Mouse (Mus musculus): Measurements from ENCODE around the gene Slc27a4. TPM values are rescaled to one million over a fixed set of nuclear protein-coding genes. Genes with fewer than 3 reads are reported as not detected.
A peak's percentile ranks its signal among the peaks of the same experiment; 100 is the strongest.

Slc27a4 gene
- total and polyA plus RNA-seq, 3 experiments = 10.9 to 14.9 TPM; not detected in 1

DNA sequence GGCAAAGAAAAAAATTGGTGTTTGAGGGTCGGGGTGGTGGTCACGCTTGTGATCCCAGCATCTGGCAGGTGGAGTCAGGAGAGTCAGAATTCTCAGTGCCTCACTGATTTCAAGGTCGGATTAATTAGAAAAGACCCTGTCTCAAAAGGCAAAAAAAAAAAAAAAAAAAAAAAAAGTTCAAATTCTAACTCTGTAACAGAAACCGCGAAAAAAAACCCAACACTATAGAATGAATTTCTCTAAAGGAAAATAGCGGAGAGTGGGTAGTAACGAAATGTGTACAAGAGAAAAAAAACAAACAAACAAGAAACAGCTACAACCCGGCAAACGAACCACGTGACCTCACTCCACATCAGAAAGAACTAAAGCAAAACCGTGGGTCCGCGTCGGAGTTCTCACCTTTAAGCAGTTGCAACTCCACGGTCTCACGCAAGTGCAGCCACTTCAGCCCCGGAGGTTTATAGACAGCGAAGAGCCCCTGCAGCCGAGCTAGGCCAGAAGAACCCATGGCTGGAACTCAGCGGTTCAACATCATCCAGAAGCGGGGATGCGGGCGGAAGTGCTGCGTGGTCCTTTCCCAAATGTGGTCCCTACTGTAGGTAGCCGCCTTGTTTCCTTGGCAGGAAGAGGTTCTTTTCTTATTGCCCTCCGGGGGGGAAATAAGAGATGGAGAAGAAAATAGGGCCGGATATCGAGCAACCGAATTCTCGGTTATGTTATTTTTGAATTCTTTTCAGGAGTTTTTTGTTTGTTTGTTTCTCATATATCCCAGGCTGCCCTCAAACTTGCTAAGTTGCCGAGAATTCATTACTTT is 15.1 kb upstream of the Slc27a4 start, which contains the start of gene Coq4:
Gene Coq4 (plus strand): TSS at position 390 of the 814 bp plus-strand sequence.
- DNase-seq (ENCODE audit: low read depth, low spot score) = peak; percentile 97
- Histone ChIP-seq H3K27me3 (ENCODE audit: control insufficient read depth in 1 of 2, insufficient read depth in 2 of 2, low read length in 2 of 2) (no peaks in the 10 kb centered on the region), H3K9me3 (replicated peaks; ENCODE audit: insufficient read depth, low read length) (no peaks in the 10 kb centered on the region), H3K36me3 (ENCODE audit: control insufficient read depth in 1 of 2, insufficient read depth in 2 of 2, low read length in 2 of 2) (peaks cover 5 to 10% of the 10 kb centered on the region in 2 experiments; a peak in 3 of 4 replicates), H3K4me1 (ENCODE audit: control insufficient read depth in 1 of 2, insufficient read depth in 2 of 2, low read length in 2 of 2) (peaks cover 0 to 9% of the 10 kb centered on the region in 2 experiments; a peak in 2 of 4 replicates), H3K9ac (ENCODE audit: control insufficient read depth, low read depth, low read length, poor library complexity, severe bottlenecking) (peak within 1 kb of the TSS; percentile 88), H3K4me3 (ENCODE audit: control insufficient read depth in 1 of 2, insufficient read depth in 1 of 2, low read depth in 2 of 2, low read length in 2 of 2) (peak within 1 kb of the TSS; percentile 68 to 97), H3K27ac (ENCODE audit: control insufficient read depth, low read depth, low read length) (peak within 1 kb of the TSS; percentile 78), H3K79me2 (ENCODE audit: control insufficient read depth, insufficient read depth, low read length, poor library complexity) (peaks cover 14% of the 10 kb centered on the region)
- TF ChIP-seq TAL1 (IDR thresholded peaks at IDR 0.05; ENCODE audit: low read length) = no peak
- TF ChIP-seq ELF1 (IDR thresholded peaks at IDR 0.05; ENCODE audit: low read depth, low read length) = peak; percentile 83
- no peak for TF ChIP-seq GABPA (IDR thresholded peaks at IDR 0.05; ENCODE audit: low read depth, low read length)
- TF ChIP-seq ZMIZ1 (IDR thresholded peaks at IDR 0.05; ENCODE audit: low read depth, low read length) = no peak
- TF ChIP-seq CHD2 (IDR thresholded peaks at IDR 0.05; ENCODE audit: low read length) = no peak
- no peak for TF ChIP-seq UBTF (IDR thresholded peaks at IDR 0.05; ENCODE audit: borderline replicate concordance, insufficient read depth, low read depth, low read length)
- peak; percentile 96 for TF ChIP-seq MXI1 (IDR thresholded peaks at IDR 0.05; ENCODE audit: low read depth, low read length)
- TF ChIP-seq GATA1 (IDR thresholded peaks at IDR 0.05; ENCODE audit: low read depth, low read length) = peak; percentile 40; the same call in 1 of the 2 replicates
- peak; percentile 75; the same call in 1 of the 2 replicates for TF ChIP-seq TCF12 (IDR thresholded peaks at IDR 0.05; ENCODE audit: low read depth, low read length)
- no peak for TF ChIP-seq RCOR1 (IDR thresholded peaks at IDR 0.05; ENCODE audit: low read depth, low read length)
- no peak for TF ChIP-seq MAFK (IDR thresholded peaks at IDR 0.05; ENCODE audit: borderline replicate concordance, low read depth, low read length)
- no peak for TF ChIP-seq BHLHE40 (IDR thresholded peaks at IDR 0.05; ENCODE audit: borderline replicate concordance, low read depth, low read length)
- TF ChIP-seq USF1 (IDR thresholded peaks at IDR 0.05; ENCODE audit: low read depth, low read length) = peak; percentile 94
- TF ChIP-seq JUND (IDR thresholded peaks at IDR 0.05; ENCODE audit: low read depth, low read length) = peak; percentile 65; the same call in 1 of the 2 replicates
- TF ChIP-seq CHD1 (IDR thresholded peaks at IDR 0.05; ENCODE audit: low read depth, low read length) = no peak
- no peak for TF ChIP-seq NRF1 (IDR thresholded peaks at IDR 0.05; ENCODE audit: insufficient read depth, low read depth, low read length, poor library complexity, severe bottlenecking)
- no peak for TF ChIP-seq EP300 (IDR thresholded peaks at IDR 0.05; ENCODE audit: low read depth in 1 of 2, low read length in 2 of 2)
- peak; percentile 33 to 81; a peak in 3 of 4 replicates for TF ChIP-seq USF2 (IDR thresholded peaks at IDR 0.05; ENCODE audit: borderline replicate concordance in 1 of 2, insufficient read depth in 1 of 2, low read depth in 1 of 2, low read length in 2 of 2)
- peak; percentile 81 for TF ChIP-seq SIN3A (IDR thresholded peaks at IDR 0.05; ENCODE audit: low read length)
- no peak for TF ChIP-seq ZKSCAN1 (IDR thresholded peaks at IDR 0.05; ENCODE audit: low read depth, low read length)
- no peak for TF ChIP-seq CTCF (IDR thresholded peaks at IDR 0.05 in 2 of 3, conservative IDR thresholded peaks at IDR 0.05 in 1 of 3; ENCODE audit: control insufficient read depth in 1 of 3, insufficient read depth in 1 of 3, low read depth in 2 of 3, low read length in 3 of 3, poor library complexity in 1 of 3, severe bottlenecking in 1 of 3)
- no peak for TF ChIP-seq MEF2A (IDR thresholded peaks at IDR 0.05; ENCODE audit: extremely low read depth, insufficient replicate concordance, low read depth, low read length, poor library complexity, severe bottlenecking)
- TF ChIP-seq SMC3 (IDR thresholded peaks at IDR 0.05; ENCODE audit: low read depth, low read length) = no peak
- TF ChIP-seq ETS1 (IDR thresholded peaks at IDR 0.05; ENCODE audit: low read depth, low read length) = peak; percentile 48; the same call in 1 of the 2 replicates
- TF ChIP-seq NELFE (IDR thresholded peaks at IDR 0.05; ENCODE audit: low read depth, low read length) = peak; percentile 93
- TF ChIP-seq ZNF384 (IDR thresholded peaks at IDR 0.05; ENCODE audit: low read depth, low read length) = peak; percentile 84
- peak; percentile 87 for TF ChIP-seq TBP (IDR thresholded peaks at IDR 0.05; ENCODE audit: low read depth, low read length)
- no peak for TF ChIP-seq RAD21 (IDR thresholded peaks at IDR 0.05; ENCODE audit: low read depth, low read length)
- peak; percentile 82 to 90 for TF ChIP-seq POLR2A (IDR thresholded peaks at IDR 0.05; ENCODE audit: control insufficient read depth in 1 of 2, insufficient read depth in 1 of 2, low read depth in 1 of 2, low read length in 2 of 2, poor library complexity in 1 of 2)
- no peak for TF ChIP-seq ZC3H11A (IDR thresholded peaks at IDR 0.05; ENCODE audit: low read depth, low read length)
- peak; percentile 79; the same call in 1 of the 2 replicates for TF ChIP-seq POLR2AphosphoS2 (IDR thresholded peaks at IDR 0.05; ENCODE audit: low read length)
- peak; percentile 92 for TF ChIP-seq MAX (IDR thresholded peaks at IDR 0.05; ENCODE audit: low read length)
- no peak for TF ChIP-seq POLR2AphosphoS5 (IDR thresholded peaks at IDR 0.05; ENCODE audit: borderline replicate concordance, low read depth, low read length)
- no peak for TF ChIP-seq MYB (IDR thresholded peaks at IDR 0.05; ENCODE audit: low read depth, low read length)
- no peak for TF ChIP-seq E2F4 (IDR thresholded peaks at IDR 0.05; ENCODE audit: borderline replicate concordance, low read depth, low read length)

All from MEL (cell line).